Mouse (Mus musculus) kidney, adult 2 months (tissue): ENCODE data around the gene 4930522H14Rik. TPM values are rescaled to one million over a fixed set of nuclear protein-coding genes. Genes with fewer than 3 reads are reported as not detected.

Experiments used
- DNase-seq: peaks from one replicate; pipeline ENCODE4 v3.0.0; 2021
- H3K27ac ChIP-seq: fragments of 200-500 bp; 2 replicates; pipeline ENCODE4 v1.5.1; 2012; ENCODE audit warnings: low read depth, low read length, control low read depth, inconsistent platforms; ENCODE audit not compliant: insufficient read depth
- H3K27me3 ChIP-seq: fragments of 200-500 bp; replicated peaks from 2 replicates; pipeline ENCODE4 v1.6.1; 2012; ENCODE audit warnings: mild to moderate bottlenecking, moderate library complexity, low read length, inconsistent platforms; ENCODE audit not compliant: control insufficient read depth, insufficient read depth
- H3K36me3 ChIP-seq: fragments of 200-500 bp; 2 replicates; pipeline ENCODE4 v1.6.1; 2012; ENCODE audit warnings: mild to moderate bottlenecking, moderate library complexity, low read length, inconsistent platforms; ENCODE audit not compliant: control insufficient read depth, insufficient read depth
- H3K4me1 ChIP-seq: fragments of 200-500 bp; 2 replicates; pipeline ENCODE4 v1.6.1; 2011; ENCODE audit warnings: low read length; ENCODE audit not compliant: control insufficient read depth, insufficient read depth
- H3K4me3 ChIP-seq: fragments of 200-500 bp; 2 replicates; pipeline ENCODE4 v1.5.1; 2011; ENCODE audit warnings: mild to moderate bottlenecking, low read depth, low read length, control low read depth; ENCODE audit not compliant: insufficient read depth
- CTCF ChIP-seq: fragments of 200-500 bp; conservative IDR thresholded peaks from 2 replicates; pipeline ENCODE4 v1.5.1; 2011; ENCODE audit warnings: low read depth, mild to moderate bottlenecking, control low read depth, low read length, moderate library complexity, mixed read lengths; ENCODE audit not compliant: insufficient read depth, insufficient read length
- POLR2A ChIP-seq: fragments of 200-500 bp; IDR thresholded peaks from one replicate; pipeline ENCODE4 v1.6.1; 2011; ENCODE audit warnings: low read depth, low read length, control low read depth
- WGBS: fragments of 180-500 bp; shearing (Covaris S2); methylation state at CpG from one replicate; pipeline ENCODE4 v1.1.7; 2018; 5-methylcytosine and 5-hydroxymethylcytosine counted together
- polyA plus RNA-seq: library from polyadenylated mRNA; depleted of rRNA; stranded (reverse); fragments of >200 nt; gene quantifications from 2 replicates; pipeline ENCODE4 v1.2.3, GENCODE M21; 2012; rRNA removed

The 4930522H14Rik gene
- polyA plus RNA-seq, 1 experiment, result not detected

GRCm38 (mm10) chr4:109460421-109461179 lies 70.5 kb downstream of the 4930522H14Rik start:
- Histone ChIP-seq H3K4me1 (peaks cover 4% of the 10 kb centered on the region; the same call in 1 of the 2 replicates), H3K27me3 (no peaks in the 10 kb centered on the region), H3K27ac (peak overlapping the region; percentile 95), H3K36me3 (peaks cover under 1% of the 10 kb centered on the region; the same call in 1 of the 2 replicates), H3K4me3 (no peak overlapping the region)
- 37% methylated on average over 3 of the region's 3 CpGs for whole genome bisulfite sequencing
- TF ChIP-seq CTCF, result no peak
- TF ChIP-seq POLR2A, result no peak
- peak; percentile 65 for DNase-seq

DNA sequence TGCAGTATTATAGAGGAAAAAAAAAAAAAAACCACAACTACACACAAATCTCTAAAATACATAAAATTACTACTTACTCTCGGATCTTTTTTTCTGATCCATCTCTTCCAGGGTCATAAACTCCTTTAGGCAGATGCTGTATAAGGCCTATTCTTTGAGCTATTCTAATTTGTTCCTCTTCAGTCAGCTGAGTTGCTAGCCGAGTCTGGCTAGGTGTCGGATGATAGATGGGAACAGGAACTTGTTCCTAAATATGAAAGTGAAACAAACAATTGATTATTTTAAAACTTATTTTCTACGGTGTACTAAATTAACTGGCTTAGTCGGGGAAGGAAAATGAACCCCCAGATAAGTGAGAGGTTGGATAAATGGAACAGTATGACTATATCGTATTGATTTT lies 74.3 kb downstream of the 4930522H14Rik start:
- H3K4me1 ChIP-seq, result peaks cover 4% of the 10 kb centered on the region; the same call in 1 of the 2 replicates
- 72% methylated on average over 6 of the region's 6 CpGs for WGBS
- H3K27me3 ChIP-seq, result no peaks in the 10 kb centered on the region
- no peak for DNase-seq
- TF ChIP-seq CTCF (no peak), POLR2A (no peak)
- H3K27ac ChIP-seq, result no peak overlapping the region
- H3K4me3 ChIP-seq, result no peak overlapping the region
- H3K36me3 ChIP-seq, result peaks cover 2% of the 10 kb centered on the region; the same call in 1 of the 2 replicates

Other genes starting within 250 kb of the 4930522H14Rik start
- gene Ttc39a, start 124.7 kb downstream of the 4930522H14Rik start, polyA plus RNA-seq, result 2.8 and 3.1 TPM in 2 replicates
- 52.9 and 57.5 TPM in 2 replicates for gene Rnf11, start 46.6 kb downstream of the 4930522H14Rik start, polyA plus RNA-seq
- 8.7 and 11.5 TPM in 2 replicates for gene Cdkn2c, start 135.9 kb upstream of the 4930522H14Rik start, polyA plus RNA-seq
- 8.6 and 8.7 TPM in 2 replicates for gene Faf1, start 145.3 kb upstream of the 4930522H14Rik start, polyA plus RNA-seq